ENCODE assay signal across 8 mouse cellular contexts in genomic region chr2:30606621-30607052, GRCm38 (mm10). TPM values are rescaled to one million over a fixed set of nuclear protein-coding genes. Genes with fewer than 3 reads are reported as not detected.
DNase-seq lines count a peak whose midpoint lies in the region; ATAC-seq lines count a peak whose summit lies in the region.

No protein-coding gene starts in this region.

- H3K36me3 ChIP-seq in heart, embryonic 13.5 days, result no peaks in the 10 kb centered on the region
- no peaks in the 10 kb centered on the region for H3K36me3 ChIP-seq in forebrain, embryonic 12.5 days (replicated peaks)
- no peaks in the 10 kb centered on the region for H3K36me3 ChIP-seq in kidney, embryonic 16.5 days (ENCODE audit: insufficient read depth, low read length)
- H3K36me3 ChIP-seq in neural tube, embryonic 14.5 days (ENCODE audit: control insufficient read depth, insufficient read depth, low read length), result no peaks in the 10 kb centered on the region

- ATAC-seq in heart, embryonic 13.5 days (ENCODE audit: extremely low read depth, insufficient number of reproducible peaks, low FRiP score, low TSS enrichment), result no peak
- peak; percentile 34; the same call in 1 of the 2 replicates for ATAC-seq in forebrain, embryonic 12.5 days (ENCODE audit: low FRiP score)
- ATAC-seq in kidney, embryonic 16.5 days (ENCODE audit: low FRiP score, low TSS enrichment), result no peak
- ATAC-seq in neural tube, embryonic 14.5 days (ENCODE audit: low read depth), result peak; percentile 57

- H3K4me1 ChIP-seq in heart, embryonic 13.5 days, result peaks cover 59% of the 10 kb centered on the region
- H3K4me1 ChIP-seq in forebrain, embryonic 12.5 days, result peaks cover 64% of the 10 kb centered on the region
- H3K4me1 ChIP-seq in kidney, embryonic 16.5 days (ENCODE audit: insufficient read depth, low read length), result peaks cover 55% of the 10 kb centered on the region
- peaks cover 41% of the 10 kb centered on the region for H3K4me1 ChIP-seq in neural tube, embryonic 14.5 days (ENCODE audit: control insufficient read depth, insufficient read depth, low read length)

- H3K4me3 ChIP-seq in heart, embryonic 13.5 days, result no peak overlapping the region
- H3K4me3 ChIP-seq in forebrain, embryonic 12.5 days (replicated peaks), result no peak overlapping the region
- peak overlapping the region; percentile 16 for H3K4me3 ChIP-seq in kidney, embryonic 16.5 days (ENCODE audit: low read length)
- H3K4me3 ChIP-seq in neural tube, embryonic 14.5 days (ENCODE audit: low read depth, low read length), result no peak overlapping the region

- peak overlapping the region; percentile 28 for H3K9ac ChIP-seq in heart, embryonic 13.5 days
- peak overlapping the region; percentile 33; the same call in 1 of the 2 replicates for H3K9ac ChIP-seq in forebrain, embryonic 12.5 days
- peak overlapping the region; percentile 56 for H3K9ac ChIP-seq in kidney, embryonic 16.5 days (replicated peaks; ENCODE audit: low read length)
- H3K9ac ChIP-seq in neural tube, embryonic 14.5 days (replicated peaks; ENCODE audit: low read depth, low read length), result peak overlapping the region; percentile 16; the same call in 1 of the 2 replicates

- DNase-seq in heart, adult 8-10 months (ENCODE audit: low spot score), result no peak
- DNase-seq in gastrocnemius, postnatal 36 days, result no peak
- DNase-seq in adrenal gland, adult (ENCODE audit: inconsistent age in 2 of 2, low spot score in 1 of 2), result no peak
- no peak for DNase-seq in gastrocnemius, adult 8-10 months (ENCODE audit: low spot score in 2 of 2)

- 32% methylated on average over 23 of the region's 23 CpGs for WGBS in heart, embryonic 13.5 days
- 10% methylated on average over 23 of the region's 23 CpGs for WGBS in forebrain, embryonic 12.5 days
- WGBS in kidney, embryonic 16.5 days, result 11% methylated on average over 23 of the region's 23 CpGs
- WGBS in neural tube, embryonic 14.5 days, result 2% methylated on average over 23 of the region's 23 CpGs

- H3K4me2 ChIP-seq in heart, embryonic 13.5 days, result peak overlapping the region; percentile 18; the same call in 1 of the 2 replicates
- peak overlapping the region; percentile 35 for H3K4me2 ChIP-seq in forebrain, embryonic 12.5 days
- peak overlapping the region; percentile 30 for H3K4me2 ChIP-seq in kidney, embryonic 16.5 days (replicated peaks; ENCODE audit: low read depth, low read length)
- H3K4me2 ChIP-seq in neural tube, embryonic 14.5 days (ENCODE audit: low read depth, low read length), result peak overlapping the region; percentile 17; the same call in 1 of the 2 replicates

- H3K27ac ChIP-seq in heart, embryonic 13.5 days (replicated peaks), result peak overlapping the region; percentile 76; the same call in 1 of the 2 replicates
- peak overlapping the region; percentile 88 for H3K27ac ChIP-seq in forebrain, embryonic 12.5 days
- H3K27ac ChIP-seq in kidney, embryonic 16.5 days (ENCODE audit: low read length), result peak overlapping the region; percentile 96
- peak overlapping the region; percentile 89 for H3K27ac ChIP-seq in neural tube, embryonic 14.5 days (ENCODE audit: low read depth, low read length)

- intact Hi-C loops in gastrocnemius, postnatal 36 days (cut with DNase I), result no loop called here

- H3K27me3 ChIP-seq in heart, embryonic 13.5 days (replicated peaks), result 0 out of 2 replicates have a peak, but pooled peaks cover 3% of the 10 kb centered on the region
- H3K27me3 ChIP-seq in forebrain, embryonic 12.5 days, result peaks cover 10% of the 10 kb centered on the region; the same call in 1 of the 2 replicates
- no peaks in the 10 kb centered on the region for H3K27me3 ChIP-seq in kidney, embryonic 16.5 days (ENCODE audit: insufficient read depth, low read length)
- H3K27me3 ChIP-seq in neural tube, embryonic 14.5 days (ENCODE audit: control insufficient read depth, insufficient read depth, low read length), result no peaks in the 10 kb centered on the region

- H3K9me3 ChIP-seq in heart, embryonic 13.5 days, result no peaks in the 10 kb centered on the region
- H3K9me3 ChIP-seq in forebrain, embryonic 12.5 days, result no peaks in the 10 kb centered on the region
- no peaks in the 10 kb centered on the region for H3K9me3 ChIP-seq in kidney, embryonic 16.5 days (ENCODE audit: low read length)
- H3K9me3 ChIP-seq in neural tube, embryonic 14.5 days (ENCODE audit: control insufficient read depth, low read length), result no peaks in the 10 kb centered on the region

RNA-seq across cellular contexts. Expression of gene Cstad, which starts 11.8 kb away (rescaled TPM):
- 2.1 and 2.4 TPM in 2 replicates for polyA plus RNA-seq in heart, embryonic 13.5 days (2015; fragmentation: Nextera tagmentation; extraction: Ambion mirVana)
- 1 to 10 TPM in 3 of 4 experiments, under 1 TPM in 1; 0.69 to 2.3 (median 1.5) TPM for total RNA-seq in heart, adult 8-10 months (2022)
- 0.47 and 0.67 TPM in 2 replicates for polyA plus RNA-seq in forebrain, embryonic 12.5 days (2016; fragmentation: Nextera tagmentation; extraction: Ambion mirVana)
- 1.5 and 2.5 TPM in 2 replicates for polyA plus RNA-seq in kidney, embryonic 16.5 days (2015; fragmentation: Nextera tagmentation; extraction: Ambion mirVana)
- 1.2 and 1.3 TPM in 2 replicates for polyA plus RNA-seq in neural tube, embryonic 14.5 days (2014; fragmentation: Nextera tagmentation; extraction: Ambion mirVana)
- total RNA-seq in gastrocnemius, postnatal 36 days (2021), result 1 to 10 TPM; 2.5 to 3.4 TPM
- 1 to 10 TPM in 2 of 4 experiments, under 1 TPM in 2; 0.41 to 1.7 (median 0.77) TPM for total RNA-seq in gastrocnemius, adult 8-10 months (2022)

Comparison
In these comparisons a context has a peak if more than half of its experiments do, and no peak if none do; other contexts are left out.
1. ATAC-seq: peak in forebrain, embryonic 12.5 days (single experiment) and neural tube, embryonic 14.5 days (single experiment); none in heart, embryonic 13.5 days (single experiment) and kidney, embryonic 16.5 days (single experiment).
2. Peak in every context shown above with its lines, with median percentiles within 50 percentile points of each other: H3K27ac ChIP-seq, H3K4me2 ChIP-seq and H3K9ac ChIP-seq.